Mouse (Mus musculus): ENCODE results near the gene Sult3a1. TPM values are rescaled to one million over a fixed set of nuclear protein-coding genes. Genes with fewer than 3 reads are reported as not detected.

Sult3a1 gene
- polyA plus RNA-seq (2012; rRNA removed): not detected in 2 replicates

DNA sequence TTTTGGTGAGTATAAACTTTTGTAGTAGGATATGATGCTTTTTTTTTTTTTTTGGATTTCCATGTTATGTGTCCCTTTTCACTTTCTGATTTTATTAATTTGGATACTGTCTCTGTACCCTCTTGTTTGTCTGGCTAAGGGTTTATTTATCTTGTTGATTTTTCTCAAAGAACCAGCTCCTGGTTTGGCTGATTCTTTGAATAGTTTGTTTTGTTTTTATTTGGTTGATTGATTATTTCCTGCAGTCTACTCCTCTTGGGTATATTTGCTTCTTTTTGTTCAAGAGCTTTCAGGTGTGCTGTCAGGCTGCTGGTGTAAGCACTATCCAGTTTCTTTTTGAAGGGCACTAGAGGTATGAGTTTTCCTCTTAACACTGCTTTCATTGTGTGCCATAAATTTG is at the start of gene Sult3a1:
TSS of gene Sult3a1 (plus strand) at position 301 of the 400 bp plus-strand sequence.

DNA sequence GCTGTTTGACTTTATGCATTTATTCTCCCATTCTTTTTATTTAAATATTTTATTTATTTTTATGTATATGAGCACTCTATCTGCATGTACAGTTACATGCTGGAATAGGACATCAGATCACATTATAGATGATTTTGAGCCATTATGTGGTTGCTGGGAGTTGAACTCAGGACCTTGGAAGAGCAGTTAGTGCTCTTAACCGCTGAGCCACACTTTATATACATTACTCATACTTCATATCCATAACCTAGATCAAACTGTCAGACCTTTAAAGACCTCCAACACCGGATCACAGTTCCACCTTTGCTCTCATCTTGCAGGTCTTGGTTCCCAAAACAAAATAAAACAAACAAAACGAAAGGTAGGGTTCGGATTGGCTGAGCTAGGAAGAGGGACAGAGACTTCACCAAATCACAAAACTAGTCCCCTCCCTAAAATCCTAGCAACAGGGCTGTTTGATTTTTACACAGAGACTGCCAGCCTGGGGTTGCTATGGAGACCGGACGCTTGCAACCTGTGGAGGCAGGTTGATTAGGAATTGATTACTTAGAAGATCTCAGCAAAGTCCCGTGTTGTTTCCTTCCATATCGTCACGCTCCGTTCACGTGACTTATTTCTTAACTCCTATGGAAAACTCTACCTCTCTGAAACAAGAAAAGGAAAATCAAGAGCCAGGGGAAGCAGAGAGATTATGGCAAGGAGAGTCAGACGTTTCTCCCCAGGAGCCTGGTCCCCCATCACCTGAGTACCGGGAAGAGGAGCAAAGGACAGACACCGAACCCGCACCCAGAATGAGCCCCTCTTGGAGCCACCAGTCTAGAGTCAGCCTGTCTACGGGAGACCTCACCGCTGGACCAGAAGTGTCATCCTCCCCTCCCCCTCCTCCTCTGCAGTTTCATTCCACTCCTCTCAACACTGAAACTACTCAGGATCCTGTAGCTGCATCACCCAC is 47.3 kb downstream of the Sult3a1 start, which contains the start of gene Rsph4a:
TSS of gene Rsph4a (plus strand) at position 582 of the 952 bp plus-strand sequence.

Other genes starting within 250 kb of the Sult3a1 start
- 11.4 and 11.8 TPM in 2 replicates for gene Clvs2, start 233.0 kb upstream of the Sult3a1 start, polyA plus RNA-seq (2012; rRNA removed)
- not detected in 2 replicates for gene Sult3a2, start 71.0 kb upstream of the Sult3a1 start, polyA plus RNA-seq (2012; rRNA removed)
- 0.66 and 0.74 TPM in 2 replicates for gene Rsph4a, start 47.4 kb downstream of the Sult3a1 start, polyA plus RNA-seq (2012; rRNA removed)
- gene Zup1, start 93.5 kb downstream of the Sult3a1 start, polyA plus RNA-seq (2012; rRNA removed): 16.4 and 17.0 TPM in 2 replicates
- 84.7 and 102 TPM in 2 replicates for gene Rwdd1, start 161.9 kb downstream of the Sult3a1 start, polyA plus RNA-seq (2012; rRNA removed)
- not detected in 2 replicates for gene Trappc3l, start 179.9 kb downstream of the Sult3a1 start, polyA plus RNA-seq (2012; rRNA removed)
- 0.01 TPM in 1 of 2 replicates, not detected in the other for gene Calhm4, start 186.6 kb downstream of the Sult3a1 start, polyA plus RNA-seq (2012; rRNA removed)
- gene Calhm5, start 238.8 kb downstream of the Sult3a1 start, polyA plus RNA-seq (2012; rRNA removed): 0.18 and 0.34 TPM in 2 replicates

Data from central nervous system, embryonic 14 days (tissue).